Mouse (Mus musculus) embryo, embryonic 11.5 days (tissue): Measurements from ENCODE around the gene Dnajc8.
A peak's percentile ranks its signal among the peaks of the same experiment; 100 is the strongest.

Source experiments
- DNase-seq: peaks from one replicate; pipeline ENCODE4 v3.0.0-alpha.2; 2012; ENCODE audit warnings: low read depth, low spot score

Gene Dnajc8

DNA sequence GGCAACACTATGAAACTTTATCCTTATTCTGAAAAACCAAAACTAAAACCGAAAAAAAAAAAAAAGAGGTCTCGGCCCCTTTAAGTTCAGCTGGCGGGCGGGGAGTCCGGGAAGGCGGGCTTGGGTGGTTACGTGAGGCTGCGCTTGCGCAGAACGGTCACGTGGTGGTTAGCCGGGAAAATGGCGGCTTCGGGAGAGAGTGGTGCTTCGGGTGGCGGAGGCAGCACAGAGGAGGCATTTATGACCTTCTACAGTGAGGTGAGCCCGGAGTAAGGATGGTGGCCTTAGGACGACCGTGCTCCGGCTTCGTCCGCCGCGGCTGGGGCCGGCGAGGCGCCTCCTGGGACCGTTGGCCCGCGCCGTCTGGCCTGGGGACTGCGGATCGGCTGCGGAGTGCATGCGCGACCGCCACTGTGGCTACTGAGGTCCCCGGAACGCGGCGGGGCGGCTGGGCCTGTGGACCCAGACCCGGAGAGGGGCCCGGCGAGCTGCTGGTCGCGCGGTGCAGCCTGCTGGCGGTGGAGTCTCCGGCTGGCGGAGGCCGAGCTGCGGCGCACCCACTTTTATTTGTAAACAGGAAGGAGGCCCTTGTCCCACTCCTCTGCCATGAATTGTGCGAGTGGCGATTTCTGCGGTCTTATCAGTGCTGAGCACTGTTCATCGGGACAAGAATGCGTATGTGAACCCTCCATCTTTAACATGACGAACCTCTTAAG, at the start of gene Dnajc8:
Gene Dnajc8, plus strand, starts transcription at position 145 of the 716 bp plus-strand sequence.
- peak; percentile 91 for DNase-seq

DNA sequence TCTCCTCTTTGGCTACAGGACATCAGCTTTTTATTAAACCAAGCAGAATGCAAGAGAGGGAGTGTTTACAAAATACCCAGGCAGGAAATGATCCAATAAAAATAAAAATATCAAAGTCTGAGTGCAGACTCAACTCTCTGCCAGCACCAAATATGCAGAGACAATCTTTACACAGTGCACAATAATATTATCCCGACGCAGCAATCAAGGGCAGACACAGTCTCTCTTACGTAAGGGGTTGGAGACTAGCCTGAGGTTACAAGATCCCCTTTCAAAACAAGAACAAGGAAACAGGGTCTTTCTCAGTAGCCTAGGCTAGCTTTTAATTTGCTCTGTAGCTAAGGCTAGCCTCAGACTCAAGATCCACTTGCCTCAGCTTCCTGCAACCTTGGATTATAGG, 46.8 kb upstream of the Dnajc8 start:
- no peak for DNase-seq

DNA sequence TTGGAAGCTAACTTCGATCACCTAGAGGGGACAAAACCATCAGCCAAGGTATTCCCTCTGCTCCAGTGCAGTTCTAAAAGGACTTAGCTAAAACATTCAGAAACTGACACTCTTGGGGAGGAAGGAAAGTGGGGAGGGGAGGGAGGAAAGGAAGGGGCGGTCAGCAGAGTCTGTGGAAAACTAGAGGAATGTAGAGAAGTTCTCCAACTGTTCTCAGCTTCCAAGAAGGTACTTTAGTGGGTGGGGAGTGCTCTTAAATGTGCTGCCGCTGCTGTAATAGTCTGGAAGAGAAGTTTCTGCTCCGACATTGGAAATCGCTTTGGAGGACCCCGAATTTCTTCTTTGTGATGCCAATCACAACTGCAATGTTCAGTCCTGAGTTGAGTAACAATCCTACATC, 46.4 kb upstream of the Dnajc8 start:
- no peak for DNase-seq

DNA sequence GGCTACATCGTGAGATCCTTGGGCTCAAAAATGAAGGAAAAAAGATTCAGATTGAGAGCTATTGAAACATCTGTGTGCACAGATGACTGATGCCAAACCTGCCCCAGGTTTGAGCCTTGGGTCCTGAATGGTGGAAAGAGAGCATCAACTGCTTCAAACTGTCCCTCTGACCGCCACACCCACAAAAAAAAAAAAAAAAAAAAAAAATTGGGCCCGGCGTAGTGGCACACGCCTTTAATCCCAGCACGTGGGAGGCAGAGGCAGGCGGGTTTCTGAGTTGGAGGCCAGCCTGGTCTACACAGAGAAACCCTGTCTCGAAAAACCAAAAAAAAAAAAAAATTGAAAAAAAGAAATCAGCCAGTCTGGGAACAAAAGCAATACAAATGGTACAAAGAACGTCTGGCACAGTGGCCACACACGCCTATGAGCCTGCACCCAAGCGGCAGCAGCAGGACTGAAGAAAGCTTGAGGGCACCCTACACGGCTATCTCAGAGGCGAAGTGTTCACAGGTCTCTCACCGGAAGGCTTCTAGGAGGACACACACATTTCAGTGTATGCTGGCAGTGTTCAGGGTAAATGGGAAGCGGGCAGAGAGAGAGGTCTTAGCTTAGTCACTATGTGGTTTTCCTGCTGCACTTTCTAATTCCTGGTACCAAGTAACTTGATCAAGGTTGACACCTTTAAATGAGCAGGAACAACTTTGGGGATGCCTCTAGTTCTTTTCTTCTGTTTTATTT, 44.9 kb upstream of the Dnajc8 start:
- no peak for DNase-seq

DNA sequence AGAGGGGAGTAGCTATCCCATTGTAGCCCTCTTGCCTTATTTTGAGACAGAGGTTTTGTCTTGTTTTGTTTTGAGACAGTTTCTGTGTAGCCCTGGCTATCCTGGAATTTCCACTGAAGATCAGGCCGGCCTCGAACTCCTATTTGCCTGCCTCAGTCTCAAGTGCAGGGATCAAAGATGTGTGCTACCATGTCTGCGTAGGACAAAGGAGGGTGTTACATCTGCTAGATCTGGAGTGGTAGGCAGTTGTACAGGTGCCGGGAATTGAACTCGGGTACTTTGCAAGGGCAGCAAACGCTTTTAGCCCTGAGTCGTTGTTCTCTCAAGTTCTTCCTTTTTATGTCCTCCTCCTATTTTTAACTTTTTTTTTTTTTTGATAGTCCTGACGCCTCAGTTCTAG, 44.3 kb upstream of the Dnajc8 start:
- no peak for DNase-seq

DNA sequence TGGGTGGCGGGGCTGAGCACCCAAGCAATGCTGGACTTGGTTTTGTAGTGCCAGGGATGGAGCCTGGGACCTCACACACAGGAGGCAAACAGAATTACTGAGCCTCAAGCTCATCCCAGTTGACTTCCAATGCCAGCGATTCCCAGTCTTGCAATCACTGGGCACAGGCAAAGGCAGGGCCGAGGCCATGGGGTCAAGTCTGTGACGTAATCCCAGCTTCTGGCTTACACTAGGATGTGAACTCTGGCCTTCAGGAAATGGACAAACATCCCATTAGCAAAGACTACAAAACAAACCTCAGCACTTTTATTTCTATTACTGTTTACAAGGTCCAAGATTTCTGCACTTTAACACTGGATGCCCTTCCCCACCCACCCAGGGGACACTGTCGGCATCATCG, 43.6 kb upstream of the Dnajc8 start:
- DNase-seq, result no peak

DNA sequence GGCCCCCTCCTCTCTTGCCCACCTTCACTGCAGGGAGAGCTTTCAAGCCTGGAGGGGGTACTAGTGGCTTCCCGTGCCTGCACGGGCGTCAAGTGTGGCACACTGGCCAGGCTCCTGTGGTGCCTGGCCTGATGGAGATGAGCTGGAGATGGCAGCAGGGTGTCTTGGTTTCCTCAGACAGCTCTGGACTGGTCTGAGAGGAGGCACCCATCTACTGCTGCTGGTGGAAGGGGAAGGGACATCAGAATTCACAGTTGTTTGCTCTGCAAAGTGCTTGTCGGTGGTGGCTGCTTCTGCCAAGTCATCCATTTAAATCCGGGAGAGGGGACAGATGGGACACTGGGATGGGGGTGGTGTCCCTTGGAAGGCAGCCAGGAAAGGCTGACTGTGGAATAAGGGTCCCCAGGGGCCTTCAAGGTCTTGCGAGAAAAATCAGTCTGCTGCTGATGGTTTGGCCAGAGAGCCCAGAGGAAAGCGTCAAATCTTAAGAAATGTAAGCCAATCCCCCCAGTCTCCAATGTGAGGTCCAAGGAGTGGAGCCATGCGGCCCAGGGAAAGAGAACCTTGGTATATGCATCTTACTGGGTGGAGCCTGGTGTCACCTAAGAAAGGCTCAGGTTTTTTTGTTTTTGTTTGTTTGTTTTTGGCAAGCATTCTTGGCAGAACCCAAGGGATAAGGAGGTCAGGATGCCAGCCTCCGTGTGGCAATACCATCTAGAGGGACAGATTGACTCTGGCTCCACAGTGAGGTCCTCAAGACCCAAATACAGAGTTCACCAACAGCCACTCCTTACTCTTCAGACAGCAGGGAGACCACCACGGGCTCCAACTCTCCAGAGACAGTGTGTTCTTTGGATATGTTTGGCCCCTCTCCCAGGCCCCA, 42.9 kb upstream of the Dnajc8 start:
- no peak for DNase-seq

DNA sequence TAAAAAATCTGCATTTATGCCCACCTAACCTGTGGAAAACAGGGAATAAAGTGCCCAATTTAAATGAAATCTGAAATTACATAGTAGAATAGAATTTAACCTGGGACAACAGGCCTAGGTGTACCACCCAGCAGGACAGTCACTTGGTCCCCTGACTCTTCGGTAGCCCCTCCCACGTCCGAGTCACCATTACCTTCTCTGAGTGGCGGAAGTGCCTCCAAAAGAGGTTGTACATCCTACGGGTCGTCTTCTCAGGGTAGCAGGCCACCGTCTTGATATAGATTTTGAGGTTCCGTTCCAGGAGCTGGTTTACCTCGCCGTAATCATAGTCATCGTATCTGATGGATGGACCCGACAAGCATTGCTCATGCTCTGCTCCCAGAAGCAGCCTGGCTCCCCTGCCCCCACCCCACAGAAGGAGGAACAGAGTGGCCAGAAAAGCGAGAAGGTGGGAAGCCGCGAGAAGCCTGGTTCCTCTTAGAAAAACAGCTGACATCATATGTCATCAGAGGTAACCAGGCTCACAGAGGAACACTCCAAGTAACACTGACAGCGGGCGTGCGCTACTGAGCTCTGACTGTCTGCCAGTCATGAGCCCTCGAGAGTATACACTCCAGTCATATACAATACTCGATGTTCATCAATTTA, 41.0 kb upstream of the Dnajc8 start:
- DNase-seq, result no peak

DNA sequence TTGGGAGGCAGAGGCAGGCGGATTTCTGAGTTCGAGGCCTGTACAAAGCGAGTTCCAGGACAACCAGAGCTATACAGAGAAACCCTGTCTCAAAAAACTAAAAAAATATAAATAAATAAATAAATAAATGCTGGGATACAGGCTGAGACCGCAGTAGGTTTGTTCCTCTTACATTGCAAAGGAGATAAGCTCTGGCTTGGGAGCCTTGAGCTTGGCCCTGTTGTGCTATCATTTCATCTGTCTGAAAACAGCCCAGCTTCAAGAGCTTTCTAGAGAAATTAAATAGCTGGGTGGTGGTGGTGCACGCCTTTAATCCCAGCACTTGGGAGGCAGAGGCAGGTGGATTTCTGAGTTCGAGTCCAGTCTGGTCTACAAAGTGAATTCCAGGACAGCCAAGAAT, 33.7 kb upstream of the Dnajc8 start:
- DNase-seq, result no peak

DNA sequence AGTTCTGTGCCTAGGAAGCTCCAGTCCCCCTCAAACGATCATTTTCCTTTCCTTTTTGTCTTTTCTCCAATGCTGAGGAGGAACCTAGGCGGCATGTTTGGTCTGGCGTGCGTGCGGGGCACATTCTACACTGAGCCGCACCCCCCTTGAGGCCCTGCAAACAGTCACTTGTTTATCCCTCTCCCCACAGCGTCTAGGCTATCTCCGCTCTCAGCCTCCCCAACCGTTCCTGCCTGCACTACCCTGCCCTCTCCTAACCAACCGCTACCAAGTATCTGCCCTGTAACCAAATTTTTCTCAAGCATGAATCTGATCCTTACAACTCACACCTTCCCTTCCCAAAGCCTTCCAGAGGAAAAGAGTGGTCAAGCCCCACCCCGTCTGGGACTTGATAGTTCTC, 32.0 kb upstream of the Dnajc8 start:
- no peak for DNase-seq

DNA sequence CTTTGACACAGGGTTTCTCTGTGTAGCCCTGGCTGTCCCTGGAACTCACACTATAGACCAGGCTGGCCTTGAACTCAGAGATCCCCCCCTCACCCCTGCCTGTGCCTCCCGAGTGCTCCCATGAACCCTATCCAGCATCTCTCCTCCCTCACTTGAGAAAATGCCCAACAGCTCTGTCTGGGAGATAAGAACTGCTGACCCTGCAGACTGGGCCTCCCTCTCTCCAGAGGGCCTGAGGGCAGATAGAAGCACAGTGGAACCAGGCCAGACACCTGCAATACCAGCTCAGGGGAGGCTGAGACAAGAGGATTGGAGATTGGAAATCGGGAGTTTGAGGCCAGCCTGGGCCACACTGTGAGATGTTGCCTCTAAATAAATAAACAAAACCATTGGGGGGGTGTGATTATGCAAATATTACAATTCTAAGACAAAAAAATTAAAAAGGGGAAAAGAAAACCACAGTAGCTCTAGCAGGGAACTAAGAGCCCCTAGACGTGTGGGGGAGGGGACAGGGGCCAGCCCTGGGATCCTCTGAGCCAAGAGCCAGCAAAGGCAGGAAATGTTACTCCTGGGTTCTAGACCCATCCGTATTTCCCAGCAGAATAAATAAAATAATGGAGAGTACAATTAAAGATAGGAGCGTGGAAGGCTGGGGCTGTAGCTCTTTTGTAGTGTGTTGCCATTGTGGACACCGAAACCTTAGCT, 30.2 kb upstream of the Dnajc8 start:
- DNase-seq, result no peak

DNA sequence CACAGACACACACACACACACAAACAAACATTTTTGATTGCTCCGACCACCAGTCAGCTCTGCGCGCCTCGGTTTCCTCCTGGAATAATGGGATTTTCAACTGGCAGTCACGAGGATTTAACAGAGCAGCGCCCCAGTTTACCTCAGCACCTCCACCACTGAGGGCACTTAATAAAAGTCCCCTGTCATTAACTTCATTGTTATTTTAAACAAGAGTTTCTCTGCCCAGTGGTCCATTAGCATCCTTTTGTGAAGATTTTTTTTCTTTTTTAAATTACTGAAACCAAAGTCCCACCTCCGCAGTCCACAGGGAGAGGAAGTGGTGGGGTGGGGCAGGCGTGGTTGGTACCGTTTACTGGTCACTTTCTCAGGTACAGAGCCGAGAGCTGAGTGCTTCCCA, 29.6 kb upstream of the Dnajc8 start:
- DNase-seq, result no peak

DNA sequence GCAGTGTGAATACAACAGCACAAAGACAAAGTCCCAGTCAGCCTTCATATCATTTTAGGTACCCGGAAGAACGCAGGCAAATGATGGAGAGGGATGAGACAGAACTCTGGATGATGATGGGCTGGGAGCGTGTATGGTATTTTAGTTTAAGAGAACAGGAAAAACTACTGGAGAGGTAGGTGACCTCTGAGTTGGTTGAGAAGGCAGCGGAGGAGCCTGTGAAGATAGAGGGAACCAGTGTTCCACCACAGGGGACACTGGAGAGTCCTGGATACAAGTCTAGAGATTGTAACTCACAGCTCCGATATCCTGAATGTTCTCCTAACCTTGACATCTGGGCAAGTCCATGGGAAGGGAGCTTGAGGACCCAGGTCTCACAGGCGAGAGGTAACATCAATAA, 29.1 kb upstream of the Dnajc8 start:
- no peak for DNase-seq

DNA sequence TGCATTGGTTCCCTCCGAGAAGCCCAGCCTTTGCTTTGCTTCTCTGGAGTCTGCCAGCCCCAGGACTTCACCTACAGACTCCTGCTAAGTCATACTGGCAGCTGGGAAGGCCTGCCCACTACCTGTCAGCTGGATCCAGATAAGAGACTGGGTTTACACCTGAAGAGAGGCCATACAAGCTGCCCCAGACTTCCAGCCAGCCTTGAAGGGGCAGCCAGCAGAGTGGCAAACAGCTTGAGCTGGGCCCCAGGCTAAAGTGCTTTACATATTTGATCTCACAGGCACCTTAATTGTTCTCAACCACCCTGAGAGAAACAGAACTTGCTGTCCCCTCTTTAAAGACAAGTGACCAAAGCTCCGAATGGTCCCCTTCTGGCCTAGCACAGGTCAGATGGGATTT, 28.1 kb upstream of the Dnajc8 start:
- DNase-seq, result no peak

DNA sequence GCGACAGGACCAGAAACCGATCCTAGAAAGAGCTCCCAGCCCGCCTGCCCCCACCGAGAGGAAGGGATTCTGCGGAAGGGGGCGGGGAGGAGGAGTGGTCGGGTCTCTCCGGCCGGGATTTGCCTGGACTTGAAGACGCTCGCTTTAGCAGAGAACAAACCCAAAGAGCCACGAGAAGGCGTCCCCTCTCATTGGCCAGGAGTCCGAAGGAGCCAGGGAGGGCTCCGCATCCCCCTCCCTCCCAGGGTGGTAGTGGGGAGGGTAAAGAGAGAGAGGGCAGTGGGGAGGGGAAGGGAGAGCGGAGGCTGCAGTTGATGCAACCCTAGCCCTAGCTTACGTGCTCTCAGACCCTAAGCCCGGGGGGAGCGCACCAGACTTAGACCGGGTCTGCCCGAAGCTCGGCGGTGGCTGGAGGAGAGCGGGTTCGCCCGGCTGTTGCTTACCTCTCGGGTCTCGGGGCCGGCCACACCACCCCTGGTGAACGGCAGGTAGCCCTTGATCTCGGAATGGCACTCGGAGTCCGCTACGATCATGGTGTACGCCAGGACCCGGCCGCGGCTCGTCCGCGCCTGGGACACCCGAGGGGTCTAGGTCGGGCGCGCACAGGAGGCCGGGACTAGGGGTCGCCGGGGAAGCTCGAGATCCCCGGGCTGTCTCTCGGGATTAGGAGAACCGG, 25.6 kb upstream of the Dnajc8 start:
- peak; percentile 74 for DNase-seq

DNA sequence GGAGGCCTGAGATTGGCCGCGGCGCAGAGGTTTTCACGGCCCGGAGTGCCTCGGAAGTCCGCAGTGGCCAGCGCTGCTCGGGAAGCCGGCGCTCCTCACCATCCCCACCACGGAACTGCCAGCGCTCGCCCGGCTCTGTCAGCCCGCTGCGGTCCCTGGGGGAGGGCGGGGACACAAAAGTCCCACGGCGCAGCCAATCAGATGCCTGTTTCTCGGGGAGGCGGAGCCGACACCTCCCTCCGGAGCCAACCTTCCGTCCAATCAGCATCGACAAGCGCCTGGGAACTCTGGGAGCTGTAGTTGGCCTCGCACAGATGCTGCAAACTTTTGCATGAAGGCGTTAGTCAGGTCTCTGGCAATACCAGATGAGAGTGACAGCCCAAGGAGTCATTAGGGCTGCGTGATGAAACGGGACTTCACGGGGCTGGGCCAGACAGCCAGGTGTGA, 25.0 kb upstream of the Dnajc8 start, which contains the start of gene Sesn2:
Gene Sesn2, minus strand, starts transcription at position 150 of the 447 bp plus-strand sequence.
- peak; percentile 97 for DNase-seq

DNA sequence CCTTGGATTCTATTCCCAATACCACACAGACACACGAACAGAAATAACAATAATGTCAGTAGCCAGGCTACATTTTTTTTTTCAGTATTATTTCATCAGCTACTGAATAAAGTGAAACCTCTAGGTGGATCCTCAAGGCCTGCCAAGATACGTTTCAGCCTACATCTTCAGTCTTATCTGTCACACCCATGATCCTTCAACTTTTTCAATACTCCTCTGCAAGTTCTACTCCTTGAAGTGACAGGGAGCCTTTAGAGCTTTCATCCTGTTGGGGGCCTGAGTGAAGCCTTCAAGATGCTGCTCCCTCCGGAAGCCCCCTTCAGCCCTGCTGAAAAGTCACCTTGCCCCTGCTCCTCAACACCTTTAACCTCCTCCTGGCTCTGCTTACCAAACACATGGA, 23.3 kb upstream of the Dnajc8 start:
- no peak for DNase-seq

DNA sequence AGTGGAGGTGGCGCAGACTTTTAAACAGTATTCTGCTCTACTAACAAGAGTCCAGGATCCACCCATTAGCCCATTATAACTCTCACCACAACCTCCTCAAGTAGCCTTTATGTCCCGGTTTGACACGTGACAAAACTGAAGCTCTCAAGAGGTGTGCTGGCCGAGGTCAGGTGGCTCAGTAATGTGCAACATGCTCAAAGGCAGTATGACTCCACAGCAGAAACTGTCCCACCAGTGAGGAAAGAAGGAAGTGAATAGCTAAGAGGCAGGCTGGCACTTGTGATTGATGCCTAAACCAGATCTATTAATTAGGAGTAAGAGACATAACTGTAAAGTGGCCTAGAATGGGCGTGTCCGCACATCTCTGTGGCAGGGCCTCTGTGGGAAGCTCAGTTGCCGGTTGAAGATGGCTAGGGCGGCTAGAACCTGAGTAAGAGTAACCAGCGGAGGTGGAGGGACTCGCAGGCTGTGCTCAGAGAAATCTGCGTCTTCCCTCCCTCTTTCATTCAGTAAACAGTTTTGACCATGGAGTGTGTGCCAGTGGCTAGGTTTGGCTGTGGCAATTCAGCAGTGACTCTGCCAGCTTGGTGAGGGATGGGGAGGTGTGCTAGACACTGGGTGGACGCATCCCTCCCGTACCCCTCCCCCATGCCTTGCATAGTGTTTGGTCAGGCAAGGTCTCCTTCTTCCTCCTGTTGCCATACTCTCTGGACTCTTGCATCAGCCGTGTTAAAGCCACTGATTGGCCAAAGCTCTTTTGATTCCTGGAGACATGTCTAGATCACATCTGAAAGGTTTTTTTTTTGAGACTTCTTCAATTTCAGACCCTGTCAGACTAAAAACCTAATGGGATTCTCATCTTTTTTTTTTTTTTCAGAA, 21.7 kb upstream of the Dnajc8 start:
- no peak for DNase-seq

DNA sequence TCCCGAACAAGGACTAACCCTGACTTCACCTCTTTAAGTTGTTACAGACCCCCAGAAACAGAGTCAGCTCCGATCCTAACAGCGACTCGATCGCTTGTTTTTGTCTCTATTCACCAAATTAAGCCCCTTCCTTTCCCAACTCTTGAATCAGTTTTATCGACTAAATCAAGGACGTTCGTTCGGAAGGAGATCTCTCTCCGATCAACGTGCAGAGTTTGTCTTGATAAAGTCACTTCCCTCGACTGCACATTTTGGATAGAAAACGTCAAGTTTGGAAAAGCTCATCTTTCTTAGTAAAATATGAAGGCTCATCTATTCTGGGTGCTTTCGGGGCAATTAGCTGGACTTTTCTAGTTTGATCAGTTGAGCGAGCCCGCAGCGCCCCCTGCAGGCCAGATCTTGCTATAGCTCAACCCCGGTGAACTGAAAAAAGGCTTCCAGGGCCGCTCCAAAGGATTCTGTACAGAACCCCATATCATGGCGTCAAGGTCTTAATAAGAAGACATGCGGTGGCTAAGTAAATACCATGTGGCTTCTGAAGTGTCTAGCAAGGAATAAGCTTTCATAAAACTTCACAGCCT, 20.7 kb upstream of the Dnajc8 start:
- DNase-seq, result peak; percentile 72
